Mouse (Mus musculus) liver, adult 2 months (tissue): Measurements from ENCODE around the gene Icam2.

Experiments
- CTCF ChIP-seq: fragments of 200-500 bp; IDR thresholded peaks from 2 replicates; pipeline ENCODE4 v1.5.1; 2011; ENCODE audit warnings: low read depth, low read length, control low read depth
- POLR2A ChIP-seq: fragments of 200-500 bp; IDR thresholded peaks from 2 replicates; pipeline ENCODE4 v1.6.1; 2011; ENCODE audit warnings: low read length, control low read depth; ENCODE audit not compliant: insufficient read depth; ENCODE audit errors: extremely low read depth

GRCm38 (mm10) chr11:106365366-106365765 is 22.5 kb downstream of the Icam2 start, which contains the start of gene Prr29:
- TF ChIP-seq POLR2A: no peak
- TF ChIP-seq CTCF: no peak
